Mouse (Mus musculus): ENCODE data around the gene a.

GRCm38 (mm10) chr2:154893548-154893947, 102.3 kb downstream of the a start:
- TF ChIP-seq CTCF (IDR thresholded peaks at IDR 0.05; ENCODE audit: low read depth, low read length) (no peak), POLR2AphosphoS5 (IDR thresholded peaks at IDR 0.05; ENCODE audit: insufficient replicate concordance, low read depth, low read length) (no peak)

All from G1E (cell line).